Comparison of ENCODE assay signal across 18 mouse cellular contexts in the genomic region with DNA sequence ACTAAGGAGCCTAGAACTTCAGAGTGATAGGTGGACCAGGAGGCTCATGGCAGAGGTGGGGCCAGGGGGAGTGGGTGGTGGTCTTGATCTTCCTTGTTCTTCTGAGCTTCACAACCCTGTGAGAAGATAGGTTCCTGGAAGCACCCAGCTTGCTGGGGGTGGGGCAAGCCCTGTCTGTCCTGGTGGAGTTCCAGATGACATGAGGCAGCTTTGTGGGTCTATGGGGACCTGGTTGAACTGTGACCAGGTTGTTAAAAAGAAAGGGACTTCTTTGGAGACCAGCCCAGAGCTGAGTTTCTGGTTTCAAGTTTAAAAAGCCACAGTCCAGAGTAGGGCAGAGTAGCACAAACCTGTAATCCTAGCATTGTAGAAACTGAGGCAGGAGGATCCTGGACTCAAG. TPM values are rescaled to one million over a fixed set of nuclear protein-coding genes. Genes with fewer than 3 reads are reported as not detected.
"Had no signal": no experiment of that assay in that cellular context is flagged by ENCODE, and none has a peak within 500 bp of the region (broad histone marks: within the 10 kb centered on the region; RNA-seq: fewer than 3 reads in every experiment).

No protein-coding gene starts in this region.

- DNase-seq: layer of hippocampus, adult 9-11 months; layer of hippocampus, postnatal 36 days; liver; lung, adult 2 months; lung, postnatal 36 days; right cerebral cortex, adult 18-20 months; thymus, postnatal 4 days had no signal

- H3K9ac ChIP-seq: limb, embryonic 12.5 days; liver, embryonic 14.5 days; midbrain, embryonic 13.5 days; neural tube, embryonic 15.5 days had no signal

- H3K4me2 ChIP-seq: limb, embryonic 12.5 days; midbrain, embryonic 13.5 days; neural tube, embryonic 15.5 days had no signal

- H3K36me3 ChIP-seq: limb, embryonic 12.5 days; midbrain, embryonic 13.5 days; neural tube, embryonic 15.5 days had no signal

- H3K4me1 ChIP-seq: limb, embryonic 12.5 days; midbrain, embryonic 13.5 days; neural tube, embryonic 15.5 days had no signal

- H3K27ac ChIP-seq: limb, embryonic 12.5 days; liver, embryonic 14.5 days; midbrain, embryonic 13.5 days; neural tube, embryonic 15.5 days; stomach, postnatal 0 days had no signal

- H3K27me3 ChIP-seq: limb, embryonic 12.5 days; neural tube, embryonic 15.5 days had no signal

- H3K9me3 ChIP-seq: limb, embryonic 12.5 days; midbrain, embryonic 13.5 days; neural tube, embryonic 15.5 days had no signal

- ATAC-seq: inflammation-experienced regulatory T-cells, adult 6 months; intestine, postnatal 0 days; lung, postnatal 0 days; midbrain, embryonic 13.5 days had no signal

- H3K4me3 ChIP-seq: limb, embryonic 12.5 days; midbrain, embryonic 13.5 days; neural tube, embryonic 15.5 days had no signal

RNA-seq across cellular contexts. Expression of gene Aldh3b3, which starts 0.6 kb away (rescaled TPM):
- total RNA-seq: layer of hippocampus, adult 18-20 months; layer of hippocampus, postnatal 36 days; midbrain, postnatal 0 days had no signal
- polyA plus RNA-seq: inflammation-experienced regulatory T-cells, adult 6 months; intestine, postnatal 0 days; limb, embryonic 12.5 days; midbrain, embryonic 13.5 days; midbrain, postnatal 0 days; neural tube, embryonic 11.5 days; neural tube, embryonic 15.5 days had no signal

RNA-seq across cellular contexts. Expression of gene Aldh3b2, which starts 13.1 kb away (rescaled TPM):
- polyA plus RNA-seq: inflammation-experienced regulatory T-cells, adult 6 months had no signal
